Mouse (Mus musculus): ENCODE results near the gene Rhog. TPM values are rescaled to one million over a fixed set of nuclear protein-coding genes. Genes with fewer than 3 reads are reported as not detected.

Rhog gene
- polyA plus RNA-seq, 1 experiment from 2014 or later: 54.5 TPM

- Histone ChIP-seq H3K36me3 (replicated peaks; ENCODE audit: insufficient read depth, low read length) (no peaks in the 10 kb centered on the region; the same call in 1 of the 2 replicates), H3K4me1 (ENCODE audit: insufficient read depth) (peaks cover 11% of the 10 kb centered on the region; the same call in 1 of the 2 replicates), H3K27ac (ENCODE audit: low read depth) (no peak overlapping the region), H3K4me2 (ENCODE audit: low read depth, low read length) (no peak overlapping the region), H3K9ac (replicated peaks) (no peak overlapping the region), H3K27me3 (ENCODE audit: insufficient read depth, low read length) (no peaks in the 10 kb centered on the region), H3K4me3 (ENCODE audit: low read depth, low read length) (no peak overlapping the region), H3K9me3 (ENCODE audit: low read length) (no peaks in the 10 kb centered on the region)
- DNase-seq (no peak), ATAC-seq (no peak)
- no peak for TF ChIP-seq EP300 (IDR thresholded peaks at IDR 0.05; ENCODE audit: low read depth)
- WGBS (ENCODE audit: insufficient replicate concordance): 86% methylated on average over 6 of the region's 6 CpGs
Observed at GRCm38 (mm10) chr7:102289466-102289865, 33.6 kb upstream of the Rhog start.

GRCm38 (mm10) chr7:102282261-102282660, 26.4 kb upstream of the Rhog start:
- Histone ChIP-seq H3K9me3 (ENCODE audit: low read length) (no peaks in the 10 kb centered on the region), H3K4me3 (ENCODE audit: low read depth, low read length) (no peak overlapping the region), H3K36me3 (replicated peaks; ENCODE audit: insufficient read depth, low read length) (no peaks in the 10 kb centered on the region; the same call in 1 of the 2 replicates), H3K4me1 (ENCODE audit: insufficient read depth) (no peaks in the 10 kb centered on the region; the same call in 1 of the 2 replicates), H3K27ac (ENCODE audit: low read depth) (no peak overlapping the region), H3K4me2 (ENCODE audit: low read depth, low read length) (no peak overlapping the region), H3K9ac (replicated peaks) (no peak overlapping the region), H3K27me3 (ENCODE audit: insufficient read depth, low read length) (no peaks in the 10 kb centered on the region)
- 75% methylated on average over 5 of the region's 5 CpGs for WGBS (ENCODE audit: insufficient replicate concordance)
- TF ChIP-seq CTCF (IDR thresholded peaks at IDR 0.05; ENCODE audit: low read depth): no peak
- no peak for TF ChIP-seq EP300 (IDR thresholded peaks at IDR 0.05; ENCODE audit: low read depth)
- DNase-seq (no peak), ATAC-seq (no peak)

GRCm38 (mm10) chr7:102281403-102281802, 25.5 kb upstream of the Rhog start:
- Histone ChIP-seq H3K36me3 (replicated peaks; ENCODE audit: insufficient read depth, low read length) (no peaks in the 10 kb centered on the region; the same call in 1 of the 2 replicates), H3K4me1 (ENCODE audit: insufficient read depth) (no peaks in the 10 kb centered on the region; the same call in 1 of the 2 replicates), H3K27me3 (ENCODE audit: insufficient read depth, low read length) (no peaks in the 10 kb centered on the region), H3K4me3 (ENCODE audit: low read depth, low read length) (no peak overlapping the region), H3K27ac (ENCODE audit: low read depth) (no peak overlapping the region), H3K4me2 (ENCODE audit: low read depth, low read length) (no peak overlapping the region), H3K9me3 (ENCODE audit: low read length) (no peaks in the 10 kb centered on the region), H3K9ac (replicated peaks) (no peak overlapping the region)
- no peak for ATAC-seq
- DNase-seq: no peak
- TF ChIP-seq CTCF (IDR thresholded peaks at IDR 0.05; ENCODE audit: low read depth) (no peak), EP300 (IDR thresholded peaks at IDR 0.05; ENCODE audit: low read depth) (no peak)
- 87% methylated on average over 1 of the region's 1 CpGs for WGBS (ENCODE audit: insufficient replicate concordance)

GRCm38 (mm10) chr7:102272422-102272948, 16.6 kb upstream of the Rhog start:
- no peak overlapping the region for H3K4me3 ChIP-seq (ENCODE audit: low read depth, low read length)
- TF ChIP-seq EP300 (IDR thresholded peaks at IDR 0.05; ENCODE audit: low read depth): no peak
- TF ChIP-seq CTCF (IDR thresholded peaks at IDR 0.05; ENCODE audit: low read depth): no peak
- H3K9ac ChIP-seq (replicated peaks): no peak overlapping the region
- no peaks in the 10 kb centered on the region for H3K36me3 ChIP-seq (replicated peaks; ENCODE audit: insufficient read depth, low read length)
- H3K9me3 ChIP-seq (ENCODE audit: low read length): no peaks in the 10 kb centered on the region
- H3K27me3 ChIP-seq (ENCODE audit: insufficient read depth, low read length): no peaks in the 10 kb centered on the region
- DNase-seq: peak; percentile 33
- peak; percentile 55 for ATAC-seq
- peaks cover 49% of the 10 kb centered on the region for H3K4me1 ChIP-seq (ENCODE audit: insufficient read depth)
- 73% methylated on average over 3 of the region's 3 CpGs for WGBS (ENCODE audit: insufficient replicate concordance)
- no peak overlapping the region for H3K4me2 ChIP-seq (ENCODE audit: low read depth, low read length)
- no peak overlapping the region for H3K27ac ChIP-seq (ENCODE audit: low read depth)

- Histone ChIP-seq H3K9ac (replicated peaks) (peak overlapping the region; percentile 89), H3K9me3 (ENCODE audit: low read length) (no peaks in the 10 kb centered on the region), H3K27ac (ENCODE audit: low read depth) (peak overlapping the region; percentile 88), H3K4me3 (ENCODE audit: low read depth, low read length) (peak overlapping the region; percentile 91), H3K4me2 (ENCODE audit: low read depth, low read length) (peak overlapping the region; percentile 93), H3K27me3 (ENCODE audit: insufficient read depth, low read length) (no peaks in the 10 kb centered on the region), H3K36me3 (replicated peaks; ENCODE audit: insufficient read depth, low read length) (no peaks in the 10 kb centered on the region), H3K4me1 (ENCODE audit: insufficient read depth) (peaks cover 52% of the 10 kb centered on the region)
- DNase-seq (no peak), ATAC-seq (no peak)
- TF ChIP-seq EP300 (IDR thresholded peaks at IDR 0.05; ENCODE audit: low read depth) (no peak), CTCF (IDR thresholded peaks at IDR 0.05; ENCODE audit: low read depth) (no peak)
- WGBS (ENCODE audit: insufficient replicate concordance): 6% methylated on average over 12 of the region's 12 CpGs
Observed at GRCm38 (mm10) chr7:102268395-102268748, 12.5 kb upstream of the Rhog start.

- DNase-seq: peak; percentile 87
- Histone ChIP-seq H3K27ac (ENCODE audit: low read depth) (peak within 1 kb of the TSS; percentile 88), H3K9me3 (ENCODE audit: low read length) (no peaks in the 10 kb centered on the region), H3K9ac (replicated peaks) (peak within 1 kb of the TSS; percentile 89), H3K27me3 (ENCODE audit: insufficient read depth, low read length) (no peaks in the 10 kb centered on the region), H3K4me1 (ENCODE audit: insufficient read depth) (peaks cover 47% of the 10 kb centered on the region), H3K36me3 (replicated peaks; ENCODE audit: insufficient read depth, low read length) (no peaks in the 10 kb centered on the region), H3K4me2 (ENCODE audit: low read depth, low read length) (peak within 1 kb of the TSS; percentile 93), H3K4me3 (ENCODE audit: low read depth, low read length) (peak within 1 kb of the TSS; percentile 91)
- no peak for TF ChIP-seq CTCF (IDR thresholded peaks at IDR 0.05; ENCODE audit: low read depth)
- no peak for TF ChIP-seq EP300 (IDR thresholded peaks at IDR 0.05; ENCODE audit: low read depth)
- WGBS (ENCODE audit: insufficient replicate concordance): under 1% methylated on average over 60 of the region's 73 CpGs
- peak; percentile 91 for ATAC-seq
Observed at GRCm38 (mm10) chr7:102267601-102268394, 11.9 kb upstream of the Rhog start, which contains the start of gene Stim1. Stim1 (plus strand) TSS chr7:102267806.
